Mouse (Mus musculus): Measurements from ENCODE around the gene Sox2.

Sox2 gene

DNA sequence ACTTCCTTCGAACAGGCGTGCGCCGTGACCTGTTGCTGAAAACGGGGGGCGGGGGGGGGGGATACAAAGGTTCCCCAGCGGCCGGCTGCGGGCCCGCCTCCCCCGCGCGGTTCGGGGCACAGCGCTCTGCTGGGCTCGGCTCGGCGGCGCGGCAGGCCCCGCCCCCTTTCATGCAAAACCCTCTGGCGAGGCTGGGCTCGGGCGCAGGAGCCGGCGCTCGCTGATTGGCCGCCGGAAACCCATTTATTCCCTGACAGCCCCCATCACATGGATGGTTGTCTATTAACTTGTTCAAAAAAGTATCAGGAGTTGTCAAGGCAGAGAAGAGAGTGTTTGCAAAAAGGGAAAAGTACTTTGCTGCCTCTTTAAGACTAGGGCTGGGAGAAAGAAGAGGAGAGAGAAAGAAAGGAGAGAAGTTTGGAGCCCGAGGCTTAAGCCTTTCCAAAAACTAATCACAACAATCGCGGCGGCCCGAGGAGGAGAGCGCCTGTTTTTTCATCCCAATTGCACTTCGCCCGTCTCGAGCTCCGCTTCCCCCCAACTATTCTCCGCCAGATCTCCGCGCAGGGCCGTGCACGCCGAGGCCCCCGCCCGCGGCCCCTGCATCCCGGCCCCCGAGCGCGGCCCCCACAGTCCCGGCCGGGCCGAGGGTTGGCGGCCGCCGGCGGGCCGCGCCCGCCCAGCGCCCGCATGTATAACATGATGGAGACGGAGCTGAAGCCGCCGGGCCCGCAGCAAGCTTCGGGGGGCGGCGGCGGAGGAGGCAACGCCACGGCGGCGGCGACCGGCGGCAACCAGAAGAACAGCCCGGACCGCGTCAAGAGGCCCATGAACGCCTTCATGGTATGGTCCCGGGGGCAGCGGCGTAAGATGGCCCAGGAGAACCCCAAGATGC lies at the start of gene Sox2:
Gene Sox2 (plus strand): TSS at position 680 of the 895 bp plus-strand sequence.
- peak; percentile 68 for DNase-seq (ENCODE audit: low spot score)

DNA sequence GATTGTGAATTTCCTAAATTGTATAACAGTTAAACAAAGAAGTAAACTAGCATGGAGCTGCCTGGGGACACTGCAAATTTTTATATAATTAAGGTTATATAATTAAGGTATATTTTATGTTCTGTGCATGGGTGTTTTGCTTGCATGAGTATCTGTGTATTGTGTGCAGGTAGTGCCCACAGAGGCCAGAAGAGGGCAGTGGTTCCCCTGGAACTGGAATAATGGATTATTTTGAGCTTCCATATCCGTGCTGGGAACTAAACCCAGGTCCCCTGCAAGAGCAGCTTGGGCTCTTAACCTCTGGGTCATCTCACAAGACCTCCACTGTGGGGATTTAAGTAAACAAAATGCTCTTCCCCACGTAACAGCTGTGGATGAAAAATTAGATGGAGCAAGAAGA lies 49.1 kb upstream of the Sox2 start:
- no peak for DNase-seq (ENCODE audit: low spot score)

- DNase-seq (ENCODE audit: low spot score), result no peak
Measured at GRCm38 (mm10) chr3:34614107-34614506, 36.1 kb upstream of the Sox2 start.

DNA sequence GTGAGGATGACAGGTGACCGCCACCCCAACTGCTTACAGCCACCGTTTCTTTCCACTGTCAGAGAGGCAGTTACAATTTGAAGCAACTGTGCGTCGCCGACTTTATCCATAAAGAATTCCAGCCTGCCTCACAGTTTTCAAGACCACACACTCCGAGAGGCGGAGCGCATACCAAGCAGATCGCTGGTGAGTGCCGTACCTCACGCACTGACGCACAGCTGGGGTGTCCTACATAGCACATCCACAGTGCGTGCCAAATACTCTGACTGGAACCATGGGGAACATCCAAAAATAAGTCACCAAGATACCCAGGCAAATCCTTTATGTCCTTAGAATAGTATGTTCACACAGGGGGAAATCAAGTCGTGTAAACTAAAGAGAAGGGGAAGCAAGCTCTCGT lies 34.7 kb upstream of the Sox2 start:
- DNase-seq (ENCODE audit: low spot score), result no peak

DNA sequence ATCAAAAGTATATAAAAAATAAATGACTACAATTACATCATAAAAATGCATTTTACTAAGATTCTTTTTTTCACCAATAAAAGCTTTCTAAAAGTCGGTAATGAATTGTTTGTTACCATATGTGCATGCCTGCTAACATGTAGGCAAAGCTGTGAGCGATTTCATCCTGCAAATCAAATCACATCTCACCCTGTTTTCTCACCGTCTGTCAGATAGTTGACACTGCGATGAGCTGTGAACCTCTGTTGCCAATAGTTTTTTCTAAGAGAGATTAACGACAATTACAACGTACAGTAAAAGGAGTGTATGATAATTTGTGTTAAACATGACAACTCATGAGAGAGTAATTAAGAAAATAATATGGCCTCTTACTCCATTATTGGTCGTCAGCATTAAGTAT lies 31.3 kb upstream of the Sox2 start:
- DNase-seq (ENCODE audit: low spot score), result no peak

- DNase-seq (ENCODE audit: low spot score), result no peak
Measured at GRCm38 (mm10) chr3:34620121-34620520, 30.1 kb upstream of the Sox2 start.

DNA sequence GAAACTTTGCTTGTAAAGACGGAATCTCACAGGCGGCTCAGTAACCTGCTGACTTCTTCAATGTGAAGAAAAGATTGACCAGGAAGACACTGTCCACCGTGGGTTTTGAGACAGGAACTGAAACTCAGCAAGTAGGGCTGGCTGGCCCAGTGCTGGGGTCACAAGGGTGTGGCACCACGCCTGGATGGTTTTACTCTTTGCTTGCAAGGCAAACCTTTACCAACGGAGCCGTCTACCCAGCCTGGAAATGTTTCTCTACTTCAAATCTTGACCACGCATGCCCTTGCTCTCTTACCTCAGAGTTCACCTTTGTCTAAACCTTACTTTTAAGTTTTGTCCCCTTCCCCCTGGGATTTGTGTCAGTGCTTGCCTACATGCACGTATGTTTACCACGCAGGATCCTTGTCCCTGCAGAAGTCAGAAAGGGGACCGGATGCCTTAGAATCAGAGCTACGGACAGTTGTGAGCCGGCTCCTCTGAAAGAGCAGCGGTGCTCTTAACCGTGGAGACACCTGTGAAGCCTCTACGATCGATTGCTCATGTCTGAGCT lies 25.4 kb upstream of the Sox2 start:
- no peak for DNase-seq (ENCODE audit: low spot score)

GRCm38 (mm10) chr3:34626521-34626920 lies 23.7 kb upstream of the Sox2 start:
- DNase-seq (ENCODE audit: low spot score), result no peak

GRCm38 (mm10) chr3:34630031-34630430 lies 20.2 kb upstream of the Sox2 start:
- no peak for DNase-seq (ENCODE audit: low spot score)

GRCm38 (mm10) chr3:34630736-34631135 lies 19.5 kb upstream of the Sox2 start:
- no peak for DNase-seq (ENCODE audit: low spot score)

- no peak for DNase-seq (ENCODE audit: low spot score)
Measured at GRCm38 (mm10) chr3:34636958-34637357, 13.2 kb upstream of the Sox2 start.

GRCm38 (mm10) chr3:34637481-34637880 lies 12.7 kb upstream of the Sox2 start:
- DNase-seq (ENCODE audit: low spot score), result no peak

DNA sequence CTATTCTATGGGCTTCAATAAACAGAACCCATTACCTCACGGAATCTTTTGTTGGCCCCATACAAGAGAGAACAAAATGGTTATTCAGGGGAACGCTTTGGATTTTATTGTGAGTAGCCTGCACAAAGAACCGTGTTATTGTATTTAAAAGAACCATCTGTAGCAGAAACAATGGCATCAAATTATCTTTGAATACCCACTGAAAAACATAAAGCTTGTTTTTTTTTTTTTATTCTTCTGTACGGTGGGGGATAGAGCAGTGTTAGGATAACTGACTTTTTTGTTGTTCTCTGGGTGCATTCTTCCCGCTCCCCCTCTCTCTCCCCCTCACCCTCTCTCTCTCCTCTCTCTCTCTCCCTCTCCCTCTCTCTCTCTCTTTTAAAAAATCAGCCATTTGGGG lies 12.3 kb upstream of the Sox2 start:
- no peak for DNase-seq (ENCODE audit: low spot score)

GRCm38 (mm10) chr3:34638344-34638743 lies 11.9 kb upstream of the Sox2 start:
- no peak for DNase-seq (ENCODE audit: low spot score)

DNA sequence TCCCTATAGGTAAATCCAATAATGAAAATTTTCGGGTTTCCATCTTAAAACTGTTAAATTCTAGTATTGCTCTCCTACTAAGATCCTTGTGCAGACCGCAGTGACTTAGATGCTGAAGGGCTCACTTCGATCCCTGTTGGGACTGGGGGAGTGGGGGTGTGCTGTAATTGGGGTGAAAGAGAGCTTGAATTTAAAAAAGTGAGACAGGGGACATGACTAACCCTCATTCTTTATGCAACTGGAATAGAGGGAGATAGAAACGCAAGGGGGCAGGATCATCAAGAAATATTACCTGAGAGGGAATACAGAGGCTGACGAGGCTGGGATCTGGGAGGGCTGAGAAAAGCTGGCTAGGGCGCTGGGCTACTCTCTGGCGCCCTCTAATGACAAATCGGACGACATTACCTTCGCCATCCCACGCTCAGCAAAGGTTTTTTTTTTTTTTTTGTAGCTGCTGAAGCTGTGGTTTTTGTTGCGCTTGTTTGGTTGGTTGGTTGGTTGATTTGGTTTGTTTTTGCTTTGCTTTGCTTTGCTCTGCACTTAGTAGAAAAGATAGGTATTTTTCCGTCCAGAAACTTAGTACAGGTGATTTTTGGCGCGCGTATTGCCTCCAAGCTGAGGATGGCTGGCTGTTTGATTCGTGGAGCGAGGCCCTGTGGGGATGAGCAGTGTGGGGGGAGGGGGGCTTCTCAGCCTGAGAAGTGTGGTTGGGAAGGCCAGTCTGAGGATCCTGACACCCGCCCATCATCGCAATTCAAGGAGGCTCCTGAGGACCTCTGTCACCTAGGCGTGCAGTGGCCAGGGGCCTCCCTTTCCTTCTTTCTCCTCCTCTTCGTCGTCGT lies 11.0 kb upstream of the Sox2 start:
- DNase-seq (ENCODE audit: low spot score), result no peak

GRCm38 (mm10) chr3:34639873-34640270 lies 10.3 kb upstream of the Sox2 start:
- DNase-seq (ENCODE audit: low spot score), result no peak

DNA sequence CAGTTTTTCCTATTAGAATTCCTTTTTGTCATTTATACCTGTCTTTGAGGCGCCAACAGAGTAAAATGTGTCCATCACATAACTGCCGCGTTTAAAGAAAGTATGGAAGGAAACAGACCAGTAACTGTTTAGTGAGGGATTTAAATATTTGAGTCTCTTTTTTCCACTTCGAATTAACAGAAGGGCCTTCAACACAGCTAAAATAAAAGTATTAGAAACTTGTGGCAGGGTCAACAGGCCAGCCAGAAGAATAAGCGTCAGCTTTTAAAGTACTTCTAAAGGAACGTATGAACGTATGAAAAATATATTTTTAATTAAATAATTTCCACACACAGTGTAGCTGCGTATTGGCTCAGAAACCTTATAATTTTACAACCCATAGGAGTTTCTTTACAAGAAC lies 9.9 kb upstream of the Sox2 start:
- DNase-seq (ENCODE audit: low spot score), result no peak

DNA sequence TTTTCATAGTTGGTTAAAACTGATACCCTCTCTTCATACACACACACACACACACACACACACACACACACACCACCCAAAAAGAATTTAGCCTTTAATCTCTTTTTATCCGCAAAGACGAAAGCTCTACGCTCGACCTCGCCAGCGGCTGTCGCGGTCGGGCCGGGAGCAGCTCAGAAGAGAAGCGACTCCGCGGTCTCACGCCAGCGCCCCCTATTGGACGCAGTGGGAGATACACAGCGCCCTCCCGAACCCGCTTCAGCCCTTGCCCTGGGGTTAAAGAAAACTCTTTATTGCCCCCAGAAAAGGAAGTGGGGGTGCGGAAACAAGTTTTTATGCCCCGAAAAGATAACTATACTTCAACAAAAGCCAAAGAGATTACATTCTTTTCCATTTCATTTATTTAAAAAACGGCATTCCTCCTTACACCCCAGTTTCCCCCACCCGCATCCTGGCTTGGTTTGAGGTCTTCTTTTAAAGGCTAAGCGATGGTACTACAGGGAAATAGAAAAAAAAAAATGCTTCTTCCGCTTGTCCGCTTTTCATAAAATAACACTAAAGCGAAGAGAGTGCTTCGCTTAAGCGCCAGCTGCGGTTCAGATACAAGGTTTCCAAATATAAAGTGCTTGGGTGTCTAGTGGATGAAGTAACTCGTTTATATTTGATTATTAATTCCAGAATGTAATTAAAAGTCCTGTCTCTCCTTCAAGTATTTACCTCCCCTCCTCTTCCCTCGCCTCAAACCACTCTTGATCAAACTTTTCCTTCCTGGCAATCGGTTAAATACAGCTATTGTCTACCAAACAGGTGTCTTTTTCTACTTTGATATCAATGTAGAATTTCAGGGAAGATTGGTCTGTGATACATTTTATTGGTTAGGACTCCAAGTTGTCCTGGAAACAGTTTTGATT lies 9.3 kb upstream of the Sox2 start:
- DNase-seq (ENCODE audit: low spot score), result peak; percentile 81

GRCm38 (mm10) chr3:34641756-34642497 lies 8.3 kb upstream of the Sox2 start:
- DNase-seq (ENCODE audit: low spot score), result no peak

DNA sequence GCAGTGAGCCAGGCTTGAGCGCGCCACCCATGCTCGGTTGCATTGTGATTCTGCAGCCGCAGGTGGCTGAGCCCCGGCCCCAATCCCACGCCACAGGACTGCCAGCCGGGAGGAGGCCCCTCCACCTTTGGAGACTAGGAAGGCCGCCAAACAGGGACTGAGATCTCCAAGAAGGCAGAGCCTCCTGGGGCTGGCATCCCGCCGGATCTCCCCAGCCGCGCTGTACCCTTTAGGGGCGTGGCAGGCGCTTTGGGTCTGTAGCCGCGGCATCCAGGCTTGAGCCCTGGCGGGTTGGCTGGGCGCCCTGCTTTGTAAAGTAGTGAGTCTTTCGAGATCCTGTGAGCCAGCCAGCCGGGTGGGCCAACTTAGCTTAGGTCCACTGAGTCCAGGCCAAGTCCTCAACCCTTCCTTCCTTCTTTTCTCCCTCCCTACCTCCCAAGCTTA lies 7.7 kb upstream of the Sox2 start:
- peak; percentile 62 for DNase-seq (ENCODE audit: low spot score)

DNA sequence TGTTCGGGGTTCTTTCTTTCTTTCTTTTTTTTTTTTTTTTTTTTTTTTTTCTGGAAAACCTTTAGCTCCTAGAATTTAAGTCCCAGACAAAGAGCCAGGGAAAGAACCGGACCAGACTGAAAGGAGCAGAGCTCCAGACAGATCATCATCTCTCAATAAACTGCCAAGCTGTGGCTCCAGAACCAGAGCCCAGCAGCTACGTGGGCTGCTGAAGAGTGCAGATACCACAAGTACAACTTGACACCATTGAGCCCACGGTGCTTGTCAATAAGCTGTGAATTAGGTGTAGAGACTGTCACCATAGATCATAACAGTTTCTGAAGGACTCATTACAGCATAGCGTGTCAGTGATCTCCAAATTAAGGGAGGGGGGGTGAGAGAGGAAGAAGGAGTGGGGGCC lies 7.1 kb upstream of the Sox2 start:
- DNase-seq (ENCODE audit: low spot score), result no peak

Measured in testis, postnatal 10 days (tissue).